Mouse (Mus musculus): ENCODE data around the gene Gm8267.
"Not testable (repeated sequence)": the region's sequence is repeated elsewhere in the genome, so short reads cannot be mapped to it uniquely, and the experiment has no call there.

Gm8267 gene

GRCm38 (mm10) chr14:44750240-44750639 lies at the start of gene Gm8267:
TSS of gene Gm8267 (minus strand) at chr14:44750340.
- DNase-seq (ENCODE audit: low spot score): no peak

GRCm38 (mm10) chr14:44789537-44790382 lies 39.6 kb upstream of the Gm8267 start:
- DNase-seq (ENCODE audit: low spot score): not testable (repeated sequence)

GRCm38 (mm10) chr14:44742789-44743188 lies 7.4 kb downstream of the Gm8267 start:
- DNase-seq (ENCODE audit: low spot score): not testable (repeated sequence)

- DNase-seq (ENCODE audit: low spot score): not testable (repeated sequence)
Measured at GRCm38 (mm10) chr14:44730711-44731110, 19.4 kb downstream of the Gm8267 start.

- not testable (repeated sequence) for DNase-seq (ENCODE audit: low spot score)
Measured at GRCm38 (mm10) chr14:44706356-44706755, 43.8 kb downstream of the Gm8267 start, which contains the start of gene Gm8257. TSS of gene Gm8257 (minus strand) at chr14:44706456.
